Mouse (Mus musculus) heart, postnatal 14 days (tissue): ENCODE results near the gene Katnal1. TPM values are rescaled to one million over a fixed set of nuclear protein-coding genes. Genes with fewer than 3 reads are reported as not detected.

Experiments
- DNase-seq, 2 experiments: peaks; one replicate each; pipeline ENCODE4 v3.0.0; 2021 to 2022
- intact Hi-C: fragments of 180-260 bp; cut with DNase I; formaldehyde crosslinking; loops from one replicate; pipeline ENCODE4 v1.15.1; 2025
- total RNA-seq, 2 experiments: library from RNA; stranded (reverse); gene quantifications; 2 replicates each; pipeline ENCODE4 v1.2.3; 2021

Katnal1 gene
- total RNA-seq, 2 experiments from 2014 or later = 5.4 to 7.9 TPM

GRCm38 (mm10) chr5:148896515-148896914, 32.6 kb downstream of the Katnal1 start:
- no peak for DNase-seq
- intact Hi-C loops = no loop called here

DNA sequence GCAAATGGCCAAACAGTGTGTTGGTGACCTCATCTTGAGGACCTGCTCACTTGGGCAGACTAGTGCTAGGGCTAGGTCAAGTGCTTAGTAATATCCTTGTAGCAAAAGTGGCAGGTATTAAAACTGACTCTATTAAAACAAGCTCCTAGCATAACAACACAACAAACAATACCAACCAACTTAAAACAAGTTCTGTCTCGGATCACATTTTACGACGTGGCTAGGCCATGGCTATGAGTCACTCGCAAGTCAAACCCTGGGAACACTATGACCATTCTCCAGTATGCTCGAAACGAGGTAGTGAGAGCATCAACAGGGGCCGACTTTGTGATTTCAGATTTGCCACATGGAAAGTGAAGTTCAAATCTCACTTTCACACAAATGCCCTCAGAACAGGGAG, 33.3 kb downstream of the Katnal1 start:
- DNase-seq = no peak
- intact Hi-C loops = no loop called here

- DNase-seq = no peak
- intact Hi-C loops = no loop called here
Observed at GRCm38 (mm10) chr5:148895034-148895433, 34.1 kb downstream of the Katnal1 start.

DNA sequence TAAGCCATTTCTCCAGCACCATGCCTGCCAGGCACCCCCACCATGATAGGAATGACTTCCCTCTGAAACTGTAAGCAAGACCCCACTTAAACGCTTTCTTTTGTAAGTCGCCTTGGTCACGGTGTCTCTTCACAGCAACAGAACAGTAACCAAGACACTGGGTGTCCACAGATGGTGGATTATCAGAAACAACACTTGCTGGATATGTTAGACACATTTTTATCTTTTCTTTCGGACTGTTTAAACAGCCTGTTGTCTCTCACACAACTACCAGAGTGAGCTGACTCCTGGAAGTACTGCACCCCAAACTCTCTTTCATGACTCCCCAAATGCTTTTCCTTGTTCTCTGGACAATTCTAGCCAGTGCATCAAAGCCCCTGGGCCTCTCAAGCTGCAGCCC, 38.9 kb downstream of the Katnal1 start:
- DNase-seq = no peak
- intact Hi-C loops = no loop called here

GRCm38 (mm10) chr5:148888032-148888431, 41.1 kb downstream of the Katnal1 start:
- DNase-seq = no peak
- intact Hi-C loops = no loop called here

DNA sequence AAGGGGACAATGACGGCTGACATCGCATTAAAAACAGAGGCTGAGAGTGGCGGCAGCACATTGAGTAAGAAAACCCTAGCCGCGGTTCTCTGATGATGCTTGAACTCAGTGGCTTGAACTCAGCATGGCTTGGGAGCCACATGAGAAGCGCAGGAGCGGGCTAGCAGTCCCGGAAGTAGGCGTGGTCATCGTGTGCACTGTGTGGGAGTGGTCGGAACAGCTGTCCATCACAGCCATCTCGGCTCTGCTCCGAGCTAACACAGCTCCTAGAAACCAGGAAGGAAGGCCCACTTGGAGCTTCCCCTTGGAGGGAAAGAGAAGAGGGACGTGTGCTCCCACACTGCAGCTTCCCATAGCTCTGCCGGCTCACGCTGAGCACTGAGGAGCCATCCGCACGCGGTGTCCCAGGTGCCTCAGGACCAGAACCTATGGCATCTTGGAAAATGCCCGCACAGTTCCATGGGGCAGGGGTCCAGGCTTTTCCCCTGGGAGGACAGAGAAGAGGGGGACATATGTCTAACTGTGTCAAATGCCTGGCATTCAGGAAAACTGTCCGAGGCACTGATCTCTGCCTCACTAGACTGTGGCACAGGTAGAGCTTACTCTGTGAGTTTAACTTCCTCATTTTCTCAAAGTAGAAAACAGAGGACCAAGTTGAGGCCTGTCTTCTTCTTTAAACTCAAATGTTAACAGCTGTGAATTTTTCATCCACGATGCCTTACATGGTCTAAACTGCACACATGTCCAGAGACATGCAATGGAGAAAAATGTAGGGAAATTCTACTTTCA, 43.1 kb downstream of the Katnal1 start:
- no peak for DNase-seq
- intact Hi-C loops = no loop called here

- no peak for DNase-seq
- intact Hi-C loops = no loop called here
Observed at GRCm38 (mm10) chr5:148883671-148884070, 45.4 kb downstream of the Katnal1 start.

GRCm38 (mm10) chr5:148879218-148879617, 49.9 kb downstream of the Katnal1 start:
- intact Hi-C loops = no loop called here
- DNase-seq = no peak

DNA sequence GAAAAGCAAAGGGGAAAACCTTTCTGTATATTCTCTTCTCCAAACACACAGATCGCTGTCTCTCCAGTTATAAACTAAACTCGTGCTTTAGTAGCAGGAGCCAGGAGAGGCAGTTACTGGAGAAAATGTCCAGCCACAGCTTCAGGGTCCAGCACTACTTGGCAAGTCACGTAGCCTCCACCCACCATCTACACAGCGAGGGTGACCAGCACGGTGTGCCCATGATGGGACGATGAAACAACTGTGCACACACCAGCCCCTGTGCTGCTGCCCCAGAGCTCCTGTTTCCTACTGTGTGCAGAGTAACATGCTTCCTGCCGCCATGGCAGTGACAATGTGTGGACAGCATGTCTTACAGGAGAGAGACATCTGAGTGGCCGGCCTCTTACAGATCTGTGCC, 56.0 kb downstream of the Katnal1 start:
- intact Hi-C loops = no loop called here

DNA sequence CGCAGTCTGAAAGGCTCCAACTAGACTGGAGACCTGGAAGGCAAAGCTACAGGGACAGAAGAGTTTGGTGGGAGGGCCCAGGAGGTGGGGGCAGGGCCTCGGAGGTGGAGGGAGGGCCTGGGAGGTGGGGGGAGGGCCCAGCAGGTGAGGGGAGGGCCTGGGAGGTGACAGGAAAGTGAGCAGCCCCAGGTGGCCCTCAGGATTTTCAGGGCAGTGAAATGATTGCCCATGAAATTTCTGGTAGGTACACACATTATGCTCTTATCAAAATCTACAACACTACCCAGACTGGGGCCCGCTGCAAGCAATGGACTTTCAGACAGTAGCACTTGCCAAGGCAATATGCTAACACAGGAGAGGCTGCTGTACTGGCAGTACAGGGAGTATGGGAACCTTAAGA, 59.5 kb downstream of the Katnal1 start:
- intact Hi-C loops = no loop called here
- no peak for DNase-seq

More for the DNA sequence above, 56.0 kb downstream of the Katnal1 start:
- no peak for DNase-seq

GRCm38 (mm10) chr5:148867766-148868165, 61.4 kb downstream of the Katnal1 start:
- DNase-seq = no peak
- intact Hi-C loops = no loop called here

GRCm38 (mm10) chr5:148867171-148867570, 61.9 kb downstream of the Katnal1 start:
- intact Hi-C loops = no loop called here
- no peak for DNase-seq

DNA sequence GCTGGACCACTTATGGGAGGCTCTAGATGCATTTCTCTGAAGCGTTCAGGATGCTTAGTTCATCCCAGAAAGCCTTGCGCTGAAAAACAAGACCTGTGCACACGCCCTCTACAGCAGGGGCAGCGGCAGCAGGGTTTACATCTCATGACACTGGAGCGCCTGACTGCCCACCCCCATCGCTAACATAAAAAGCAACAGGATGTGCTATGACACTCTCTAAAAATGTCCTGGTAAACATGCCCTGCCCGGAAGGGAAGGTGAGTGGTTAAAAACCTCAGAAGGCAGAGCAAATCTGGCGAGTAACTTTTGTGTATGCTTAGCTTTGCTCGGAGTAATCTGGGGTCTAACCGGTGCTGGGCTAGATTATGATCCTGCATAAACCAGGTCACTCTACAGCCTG, 62.5 kb downstream of the Katnal1 start:
- DNase-seq = no peak
- intact Hi-C loops = no loop called here

GRCm38 (mm10) chr5:148863409-148863808, 65.7 kb downstream of the Katnal1 start:
- no peak for DNase-seq
- intact Hi-C loops = no loop called here

GRCm38 (mm10) chr5:148862853-148863252, 66.3 kb downstream of the Katnal1 start:
- intact Hi-C loops = no loop called here
- no peak for DNase-seq

- DNase-seq = no peak
- intact Hi-C loops = no loop called here
Observed at GRCm38 (mm10) chr5:148862136-148862535, 67.0 kb downstream of the Katnal1 start.

- intact Hi-C loops = no loop called here
- no peak for DNase-seq
Observed at GRCm38 (mm10) chr5:148857522-148857921, 71.6 kb downstream of the Katnal1 start.

GRCm38 (mm10) chr5:148855047-148855446, 74.1 kb downstream of the Katnal1 start:
- intact Hi-C loops = no loop called here
- DNase-seq = no peak

DNA sequence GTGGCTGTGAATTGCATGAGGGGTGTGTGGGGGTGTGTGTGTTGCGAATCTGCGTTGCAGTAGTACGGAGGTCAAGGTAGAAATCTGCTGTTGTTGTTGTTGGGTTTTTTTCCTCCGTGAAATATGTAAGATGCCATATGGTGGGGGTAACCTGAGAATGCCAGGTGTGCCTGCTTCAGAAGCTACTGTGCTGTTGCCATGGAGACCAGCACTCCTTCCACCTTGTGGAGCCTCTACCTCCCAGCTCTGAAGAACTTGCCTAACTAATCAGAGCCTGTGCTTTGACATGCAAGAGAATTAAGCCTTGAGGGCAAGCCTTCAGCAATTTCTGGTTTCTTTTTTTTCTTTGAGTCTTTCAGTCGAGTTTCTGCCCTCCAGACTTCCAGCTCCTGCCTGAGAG, 75.0 kb downstream of the Katnal1 start:
- intact Hi-C loops = no loop called here
- DNase-seq = no peak

GRCm38 (mm10) chr5:148849516-148849915, 79.6 kb downstream of the Katnal1 start:
- intact Hi-C loops = no loop called here
- DNase-seq = no peak

DNA sequence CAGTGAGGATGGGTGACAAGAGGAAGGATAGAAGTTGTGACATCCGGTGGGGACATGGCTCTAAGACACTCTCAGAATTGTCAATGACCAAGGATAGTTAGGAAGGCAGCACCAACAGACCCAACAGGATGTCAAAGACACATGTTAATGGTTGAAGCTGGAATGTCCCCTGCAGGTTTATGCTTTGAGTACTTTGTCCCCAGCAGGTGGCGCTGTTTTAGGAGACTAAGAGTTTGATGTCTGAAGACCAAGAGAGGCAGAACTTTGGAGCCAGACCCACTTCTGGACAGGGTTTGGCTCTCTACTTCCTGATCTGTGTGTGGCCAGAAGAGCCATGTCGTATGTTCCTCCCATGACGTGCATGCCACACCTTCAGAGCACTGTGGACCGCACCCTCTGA, 82.1 kb downstream of the Katnal1 start:
- intact Hi-C loops = no loop called here
- no peak for DNase-seq

- no peak for DNase-seq
- intact Hi-C loops = no loop called here
Observed at GRCm38 (mm10) chr5:148837069-148837468, 92.1 kb downstream of the Katnal1 start.
